Comparison of ENCODE assay signal across 9 mouse cellular contexts in genomic region chr4:3081953-3082950, GRCm38 (mm10).
DNase-seq lines count a peak whose midpoint lies in the region; ATAC-seq and TF ChIP-seq lines count a peak whose summit lies in the region.
"Had no signal": no experiment of that assay in that cellular context is flagged by ENCODE, and none has a peak within 500 bp of the region (broad histone marks: within the 10 kb centered on the region; RNA-seq: fewer than 3 reads in every experiment).

No protein-coding gene starts in this region.

- H3K27ac ChIP-seq in lung, embryonic 14.5 days (ENCODE audit: low read depth), result no peak overlapping the region
- H3K27ac ChIP-seq in forebrain, embryonic 15.5 days (replicated peaks), result no peak overlapping the region
- no peak overlapping the region for H3K27ac ChIP-seq in hindbrain, embryonic 13.5 days
- no peak overlapping the region for H3K27ac ChIP-seq in midbrain, embryonic 12.5 days (replicated peaks)
- H3K27ac ChIP-seq: left cerebral cortex, adult 2 months had no signal

- no peak overlapping the region for H3K4me2 ChIP-seq in lung, embryonic 14.5 days
- no peak overlapping the region for H3K4me2 ChIP-seq in forebrain, embryonic 15.5 days (replicated peaks)
- no peak overlapping the region for H3K4me2 ChIP-seq in hindbrain, embryonic 13.5 days
- H3K4me2 ChIP-seq in midbrain, embryonic 12.5 days (replicated peaks), result no peak overlapping the region

- no peak overlapping the region for H3K4me3 ChIP-seq in lung, embryonic 14.5 days (ENCODE audit: low read depth, low read length)
- H3K4me3 ChIP-seq in forebrain, embryonic 15.5 days, result no peak overlapping the region
- no peak overlapping the region for H3K4me3 ChIP-seq in hindbrain, embryonic 13.5 days
- no peak overlapping the region for H3K4me3 ChIP-seq in midbrain, embryonic 12.5 days
- H3K4me3 ChIP-seq: left cerebral cortex, adult 2 months had no signal

- H3K36me3 ChIP-seq in lung, embryonic 14.5 days (ENCODE audit: insufficient read depth), result no peaks in the 10 kb centered on the region
- H3K36me3 ChIP-seq in forebrain, embryonic 15.5 days, result no peaks in the 10 kb centered on the region
- no peaks in the 10 kb centered on the region for H3K36me3 ChIP-seq in hindbrain, embryonic 13.5 days
- H3K36me3 ChIP-seq in midbrain, embryonic 12.5 days, result no peaks in the 10 kb centered on the region

- peak; percentile 6 for DNase-seq in lung, embryonic 14.5 days
- no peak for DNase-seq in lung, postnatal 25 days (ENCODE audit: low spot score)
- no peak for DNase-seq in left cerebral cortex, postnatal 25 days (ENCODE audit: low spot score in 2 of 2)
- no peak for DNase-seq in c-Kit-positive CD71-positive TER-119-positive erythroid progenitor cells, embryonic 14.5 days (ENCODE audit: low spot score)
- DNase-seq in right cerebral cortex, postnatal 10 days (ENCODE audit: low spot score in 2 of 2), result no peak

- H3K9me3 ChIP-seq in lung, embryonic 14.5 days (ENCODE audit: low read depth, low read length), result peaks cover 70% of the 10 kb centered on the region
- H3K9me3 ChIP-seq in forebrain, embryonic 15.5 days, result peaks cover 68% of the 10 kb centered on the region
- peaks cover 84% of the 10 kb centered on the region for H3K9me3 ChIP-seq in hindbrain, embryonic 13.5 days
- H3K9me3 ChIP-seq in midbrain, embryonic 12.5 days, result peaks cover 86% of the 10 kb centered on the region

- H3K9ac ChIP-seq in lung, embryonic 14.5 days, result no peak overlapping the region
- H3K9ac ChIP-seq in forebrain, embryonic 15.5 days (replicated peaks), result no peak overlapping the region
- H3K9ac ChIP-seq in hindbrain, embryonic 13.5 days, result no peak overlapping the region
- no peak overlapping the region for H3K9ac ChIP-seq in midbrain, embryonic 12.5 days (replicated peaks)

- H3K4me1 ChIP-seq in lung, embryonic 14.5 days (ENCODE audit: insufficient read depth), result no peaks in the 10 kb centered on the region
- H3K4me1 ChIP-seq in forebrain, embryonic 15.5 days, result no peaks in the 10 kb centered on the region
- no peaks in the 10 kb centered on the region for H3K4me1 ChIP-seq in hindbrain, embryonic 13.5 days (replicated peaks)
- H3K4me1 ChIP-seq in midbrain, embryonic 12.5 days, result no peaks in the 10 kb centered on the region

- intact Hi-C loops in left cerebral cortex, postnatal 25 days (cut with DNase I), result no loop called here

- no peaks in the 10 kb centered on the region for H3K27me3 ChIP-seq in lung, embryonic 14.5 days (ENCODE audit: insufficient read depth, low read length)
- H3K27me3 ChIP-seq in forebrain, embryonic 15.5 days, result no peaks in the 10 kb centered on the region
- no peaks in the 10 kb centered on the region for H3K27me3 ChIP-seq in hindbrain, embryonic 13.5 days
- H3K27me3 ChIP-seq in midbrain, embryonic 12.5 days, result no peaks in the 10 kb centered on the region

- no peak for TF ChIP-seq CTCF in lung, embryonic 14.5 days (IDR thresholded peaks at IDR 0.05; ENCODE audit: low read depth)

- 0 out of 2 replicates have a peak, but pooled peaks have one; percentile 2 for ATAC-seq in lung, embryonic 14.5 days (ENCODE audit: insufficient read depth)
- ATAC-seq in forebrain, embryonic 15.5 days (replicated peaks), result 0 out of 2 replicates have a peak, but pooled peaks have one; percentile 1
- peak; percentile 14; the same call in 1 of the 2 replicates for ATAC-seq in hindbrain, embryonic 13.5 days (ENCODE audit: low FRiP score)
- peak; percentile 9; the same call in 1 of the 2 replicates for ATAC-seq in midbrain, embryonic 12.5 days (ENCODE audit: low FRiP score, low read depth)

- 75% methylated on average over 3 of the region's 3 CpGs for WGBS in lung, embryonic 14.5 days
- WGBS in forebrain, embryonic 15.5 days, result 80% methylated on average over 3 of the region's 3 CpGs
- 83% methylated on average over 3 of the region's 3 CpGs for WGBS in hindbrain, embryonic 13.5 days
- WGBS in midbrain, embryonic 12.5 days, result 76% methylated on average over 3 of the region's 3 CpGs
